Mouse (Mus musculus) monocyte, adult 2 months (primary cell): ENCODE data around the gene Lbx1.

Experiments used
- DNase-seq, 2 experiments: peaks; one replicate each; pipeline ENCODE4 v3.0.0; 2022; ENCODE audit warnings: low spot score in 2 of 2, low read depth in 1 of 2

Gene Lbx1

DNA sequence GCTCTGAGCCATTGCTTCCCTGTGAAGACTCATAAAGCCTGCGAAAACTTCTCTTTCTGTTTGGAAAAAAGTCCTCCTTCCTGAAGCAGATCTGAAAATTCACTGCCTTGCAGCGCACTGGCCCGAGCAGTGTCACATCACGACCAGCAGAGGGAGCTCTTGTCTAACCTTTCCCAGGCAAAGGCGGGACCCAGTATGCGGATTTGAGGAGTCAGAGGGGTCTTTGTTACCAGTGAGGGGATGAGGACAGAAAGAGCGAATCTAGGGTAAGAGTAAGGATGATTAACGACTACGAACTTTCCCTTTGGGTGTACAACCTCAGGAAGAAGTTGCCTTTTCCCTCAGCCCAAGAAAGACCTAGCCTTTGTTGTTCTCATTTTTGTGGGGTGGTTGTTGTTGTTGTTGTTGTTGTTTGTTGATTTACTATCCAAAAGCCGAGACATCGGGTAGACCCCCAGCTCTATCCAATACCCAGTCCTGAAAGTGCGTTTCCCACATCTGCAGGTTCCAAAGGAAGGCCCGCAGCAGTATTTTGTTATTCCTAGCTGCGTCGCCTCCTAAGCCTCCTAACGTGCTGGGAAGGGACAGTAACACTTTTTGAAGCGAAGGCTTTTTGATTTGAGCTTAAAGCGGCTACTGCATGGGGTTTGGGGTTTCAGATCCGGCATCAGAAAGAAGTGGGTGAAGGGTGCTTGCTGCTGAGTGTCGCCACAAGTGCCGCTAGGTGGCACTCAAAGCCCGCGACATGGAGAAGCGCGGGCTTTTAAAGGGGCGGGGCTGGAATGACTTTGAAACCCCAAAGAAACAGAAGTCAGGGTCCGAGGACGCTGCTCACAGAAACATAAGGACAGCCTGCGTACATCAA, 14.8 kb downstream of the Lbx1 start:
- DNase-seq, result peak in 1 of 2 experiments; percentile 46

DNA sequence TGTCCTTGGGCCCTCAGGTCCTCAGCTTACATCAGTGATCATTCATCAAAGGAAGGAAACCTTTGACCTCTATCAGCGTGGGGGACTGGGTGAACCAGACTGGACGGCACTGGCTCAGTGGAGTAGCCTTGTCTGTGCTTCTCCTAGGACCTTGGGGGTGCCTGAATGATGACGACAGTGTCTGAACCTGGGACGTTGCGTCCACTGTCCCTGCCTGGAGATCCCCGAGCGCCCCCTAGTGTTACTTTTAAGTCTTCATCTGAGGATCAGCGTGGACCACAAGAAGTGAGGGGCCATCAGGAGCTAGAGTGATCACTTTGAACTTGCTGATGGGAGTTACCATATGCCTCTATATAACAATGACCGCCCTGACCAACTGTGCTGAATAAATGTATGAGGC, 19.4 kb downstream of the Lbx1 start:
- DNase-seq, result no peak

DNA sequence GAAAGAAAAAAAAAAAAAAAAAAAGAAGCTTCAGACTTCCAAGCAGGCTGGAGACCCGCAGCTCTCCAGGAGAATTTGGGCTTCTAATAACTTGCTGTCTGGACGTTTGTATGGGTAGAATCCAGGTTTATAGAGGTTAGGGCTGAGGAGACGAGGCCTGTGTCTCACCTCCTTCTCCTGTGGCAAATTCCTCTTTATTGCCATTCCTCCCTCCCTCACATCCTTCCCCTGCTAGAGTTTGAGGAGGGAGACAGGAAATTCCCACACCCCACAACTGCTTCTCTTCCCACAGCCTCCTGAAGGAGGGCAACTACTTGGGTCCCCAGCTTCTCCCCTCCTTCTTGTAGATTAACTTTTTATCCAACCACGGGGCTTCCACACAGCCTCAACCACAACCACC, 20.2 kb downstream of the Lbx1 start:
- DNase-seq, result no peak

DNA sequence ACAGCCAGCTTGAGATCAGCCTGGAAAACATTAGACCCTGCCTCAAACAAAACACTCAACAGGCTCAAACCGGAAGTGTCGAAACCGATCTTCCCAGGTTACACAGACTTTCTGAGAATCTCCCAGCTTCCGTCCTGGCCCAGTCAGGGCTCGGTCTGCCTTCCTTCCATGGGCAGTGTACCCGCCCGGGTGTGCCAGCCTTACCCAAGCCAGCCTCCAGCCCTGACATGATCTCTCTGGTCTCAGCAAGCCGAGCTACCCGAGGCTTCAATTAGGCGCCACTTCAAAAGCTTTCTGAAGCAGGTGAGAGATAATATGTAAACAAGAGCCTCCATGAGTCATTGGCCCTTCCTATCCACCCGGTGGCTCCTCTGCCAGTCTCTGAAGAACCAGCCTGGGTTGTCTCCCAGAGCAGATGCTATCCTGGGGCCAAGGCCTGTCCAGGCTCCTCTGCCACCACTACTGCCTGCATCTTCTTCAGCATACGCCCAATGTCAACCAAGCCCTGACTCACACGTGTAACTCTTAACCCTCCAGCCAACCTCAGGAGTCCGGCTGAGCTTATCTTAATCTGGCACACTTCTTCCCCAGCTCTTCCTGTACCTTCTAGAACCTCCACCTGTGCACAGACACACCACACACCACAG, 25.7 kb downstream of the Lbx1 start:
- no peak for DNase-seq

DNA sequence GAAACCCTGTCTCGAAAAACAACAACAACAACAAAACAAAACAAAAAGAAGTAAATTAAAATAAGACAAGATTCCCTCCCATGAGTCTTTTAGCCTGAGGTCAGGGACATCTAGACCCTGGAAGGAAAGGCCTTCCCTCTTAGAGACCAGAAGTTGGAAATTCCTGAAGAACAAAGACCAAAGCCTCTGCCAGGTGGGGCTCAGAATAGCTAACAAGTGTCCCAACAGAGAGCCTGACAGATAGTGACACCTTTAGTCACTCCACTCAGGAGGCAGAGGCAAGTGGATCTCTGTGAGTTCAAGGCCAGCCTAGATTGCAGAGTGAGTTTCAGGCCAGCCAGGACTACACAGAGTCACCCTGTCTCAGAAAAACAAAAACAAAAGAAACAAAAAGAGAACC, 26.4 kb downstream of the Lbx1 start:
- DNase-seq, result no peak

DNA sequence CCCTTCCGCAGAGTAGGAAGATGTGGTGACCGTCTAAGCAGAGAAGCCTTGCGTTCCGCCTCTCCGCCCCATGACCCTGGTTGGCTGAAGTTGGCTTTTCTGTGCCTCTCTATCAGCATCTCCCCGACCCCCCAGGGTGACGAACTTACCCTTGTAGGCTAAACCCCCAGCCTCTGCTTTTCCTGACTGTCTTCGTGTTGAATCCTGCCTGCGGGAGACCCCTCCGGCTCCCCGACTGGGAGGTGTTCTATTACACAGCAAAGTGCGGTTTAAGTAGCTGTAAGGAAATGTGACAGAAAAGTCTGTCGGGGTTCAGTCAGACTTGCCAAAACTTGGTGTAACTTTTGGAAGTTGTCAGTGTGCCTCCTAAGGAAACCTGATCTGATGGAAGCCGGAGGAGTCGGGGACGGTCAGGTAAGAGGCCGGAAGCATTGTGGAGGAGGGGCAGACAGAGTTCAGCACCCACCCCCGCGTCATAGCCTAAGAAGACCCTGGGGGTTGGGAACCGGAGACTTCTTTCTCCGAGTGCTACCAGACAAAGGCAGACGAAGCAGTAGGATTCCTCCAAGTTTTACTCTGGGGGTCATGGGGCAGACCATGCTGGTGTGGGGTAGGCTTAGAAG, 27.1 kb downstream of the Lbx1 start:
- DNase-seq, result no peak

DNA sequence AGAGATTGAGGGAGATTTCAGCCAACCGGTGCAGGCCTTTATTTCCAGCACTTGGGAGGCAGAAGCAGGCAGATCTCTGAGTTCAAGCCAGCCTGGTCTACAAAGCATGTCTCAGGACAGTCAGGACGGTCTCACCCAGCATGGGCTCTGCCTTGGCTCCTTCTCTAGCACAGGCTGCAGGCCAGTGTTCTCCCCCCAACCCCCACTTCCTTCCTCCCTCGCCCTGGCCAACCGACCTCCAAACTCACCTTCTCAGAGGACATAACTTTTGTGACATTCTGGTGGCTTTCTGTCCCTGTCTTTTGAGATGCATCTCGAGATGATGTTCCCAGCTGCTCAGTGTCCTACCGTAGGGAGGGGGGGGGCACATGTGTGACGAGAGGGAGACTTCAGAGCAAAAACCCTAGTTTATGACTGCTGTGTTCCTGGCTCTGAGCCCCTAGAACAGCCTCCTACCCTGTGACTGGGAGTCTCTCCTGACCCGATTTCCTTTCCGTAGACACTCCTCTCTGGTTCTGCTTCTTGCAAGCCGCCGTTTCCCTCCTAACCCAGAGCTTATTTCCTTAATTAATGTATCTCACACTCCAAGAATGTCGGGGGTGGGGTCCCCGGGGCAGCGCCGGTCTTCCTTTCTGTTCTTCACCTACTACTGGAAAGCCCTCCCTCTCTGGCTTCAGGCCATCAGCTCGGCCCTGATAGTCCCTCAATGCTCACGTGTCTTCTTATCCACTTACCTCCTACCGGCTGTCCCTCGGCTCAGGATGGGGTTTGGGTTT, 27.8 kb downstream of the Lbx1 start:
- DNase-seq, result no peak

DNA sequence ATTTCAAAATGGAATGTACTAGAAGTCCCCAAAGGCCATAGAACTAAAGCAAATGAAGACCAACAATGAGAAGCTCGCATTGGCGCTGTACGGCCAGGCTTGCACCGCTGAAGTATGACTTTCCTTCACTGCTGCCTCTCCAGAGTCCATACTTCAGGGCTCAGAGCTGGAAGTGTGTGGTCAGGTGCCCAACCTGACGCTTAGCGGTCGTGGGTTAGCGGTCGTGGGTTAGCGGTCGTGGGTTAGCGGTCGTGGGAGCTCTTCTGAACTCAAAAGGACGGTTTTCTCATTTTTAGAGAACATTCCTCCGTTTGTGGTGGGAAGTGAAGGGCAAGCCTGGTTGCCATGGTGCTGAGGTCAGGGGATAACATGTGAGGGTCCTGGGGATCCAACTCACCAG, 28.5 kb downstream of the Lbx1 start:
- no peak for DNase-seq

DNA sequence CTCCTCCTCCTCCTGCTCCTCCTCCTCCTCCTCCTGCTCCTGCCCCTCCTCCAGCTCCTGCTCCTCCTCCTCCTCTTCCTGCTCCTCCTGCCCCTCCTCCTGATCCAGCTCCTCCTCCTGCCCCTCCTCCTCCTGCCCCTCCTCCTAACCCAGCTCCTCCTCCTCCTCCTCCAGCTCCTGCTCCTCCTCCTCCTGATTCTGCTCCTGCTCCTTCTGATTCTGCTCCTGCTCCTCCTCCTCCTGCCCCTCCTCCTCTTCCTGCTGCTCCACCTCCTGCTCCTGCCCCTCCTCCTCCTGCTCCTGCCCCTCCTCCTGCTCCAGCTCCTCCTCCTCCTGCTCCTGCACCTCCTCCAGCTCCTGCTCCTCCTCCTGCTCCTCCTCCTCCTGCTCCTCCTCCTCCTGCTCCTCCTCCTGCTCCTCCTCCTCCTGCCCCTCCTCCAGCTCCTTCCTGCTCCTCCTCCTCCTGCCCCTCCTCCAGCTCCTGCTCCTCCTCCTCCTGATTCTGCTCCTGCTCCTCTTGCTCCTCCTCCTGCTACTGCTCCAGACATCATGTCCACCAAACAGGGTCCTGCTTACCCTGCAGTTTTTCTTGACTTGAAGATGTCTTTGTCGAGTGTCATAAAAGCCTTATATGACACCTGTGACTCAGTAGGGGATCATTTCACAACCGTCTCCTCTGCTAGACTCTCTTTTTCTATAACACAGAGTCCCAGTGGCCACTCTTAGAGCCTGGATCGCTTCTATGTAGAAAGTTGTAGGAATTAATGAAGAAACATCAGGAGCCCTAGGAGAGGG, 30.1 kb downstream of the Lbx1 start:
- no peak for DNase-seq

DNA sequence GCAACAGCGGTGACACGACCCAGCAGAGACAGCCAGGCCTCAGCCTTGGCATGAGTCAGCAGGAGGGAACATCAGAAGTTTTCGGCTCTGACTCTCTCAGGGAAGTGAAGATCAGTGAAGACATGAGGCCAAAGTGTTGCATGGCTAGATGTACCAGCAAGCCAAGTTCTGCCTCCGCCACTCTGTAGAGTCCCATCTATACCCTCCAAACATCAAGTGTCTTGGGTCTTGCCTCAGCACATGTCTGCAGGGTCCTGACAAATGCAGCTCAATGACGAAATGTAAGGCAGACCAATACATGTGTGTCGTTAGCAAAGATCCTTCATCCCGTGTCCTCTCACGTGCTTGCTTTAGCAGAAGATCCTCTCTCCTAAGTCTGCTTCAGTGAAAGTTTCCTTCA, 38.6 kb downstream of the Lbx1 start:
- no peak for DNase-seq

DNA sequence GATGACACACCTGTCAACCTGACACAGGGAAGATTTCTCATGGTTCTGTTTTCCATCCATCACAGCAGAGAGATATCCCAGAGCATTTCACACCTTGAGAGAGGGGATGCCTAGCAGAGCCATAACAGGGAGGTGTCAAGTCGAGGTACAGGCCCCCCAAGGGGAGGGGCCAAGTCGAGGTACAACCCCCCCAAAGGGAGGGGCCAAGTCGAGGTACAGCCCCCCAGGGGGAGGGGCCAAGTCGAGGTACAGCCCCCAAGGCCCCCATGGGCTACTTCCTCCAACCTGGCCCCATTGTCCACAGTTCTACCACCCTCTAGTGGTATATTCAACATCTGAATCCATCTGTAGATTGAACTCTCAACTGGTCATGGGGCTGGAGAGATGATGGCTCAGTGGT, 41.0 kb downstream of the Lbx1 start:
- DNase-seq, result no peak
